Mouse (Mus musculus) brain, adult 2 months (tissue): ENCODE measurements around the gene Lcp1.

Source experiments
- DNase-seq: peaks from one replicate; pipeline ENCODE4 v3.0.0; 2011; ENCODE audit warnings: low read depth, low spot score

Lcp1 gene

DNA sequence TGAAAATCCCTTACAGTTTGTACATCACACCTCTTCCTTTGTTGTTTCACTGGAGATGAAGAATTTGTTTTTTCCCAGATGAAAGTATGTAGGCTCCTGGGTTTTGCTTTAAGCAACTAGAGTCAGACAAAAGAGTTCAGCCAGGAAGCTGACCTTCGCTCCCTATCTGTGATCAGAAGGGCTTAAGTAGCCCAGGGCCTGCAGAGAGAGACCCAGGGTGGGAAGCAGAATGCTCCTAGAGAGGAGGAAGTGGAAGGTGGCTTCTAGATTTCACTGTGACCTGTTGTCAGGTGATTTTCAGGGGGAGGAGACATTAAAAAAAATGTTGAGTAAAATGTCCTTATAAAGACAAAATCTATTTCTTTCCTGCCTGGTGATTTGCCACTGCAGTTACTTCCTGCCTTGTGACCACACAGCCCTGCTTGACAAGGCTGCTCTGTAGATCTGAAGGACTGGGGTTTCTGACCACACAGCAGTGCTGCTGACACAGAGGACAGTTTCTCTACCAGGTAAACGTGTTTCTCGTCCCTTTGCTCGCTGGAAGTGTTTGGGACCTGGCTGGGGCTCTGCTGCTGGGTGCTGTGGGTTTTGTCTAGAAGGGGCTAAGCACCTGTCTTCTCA lies 45.6 kb downstream of the Lcp1 start:
- DNase-seq, result no peak

DNA sequence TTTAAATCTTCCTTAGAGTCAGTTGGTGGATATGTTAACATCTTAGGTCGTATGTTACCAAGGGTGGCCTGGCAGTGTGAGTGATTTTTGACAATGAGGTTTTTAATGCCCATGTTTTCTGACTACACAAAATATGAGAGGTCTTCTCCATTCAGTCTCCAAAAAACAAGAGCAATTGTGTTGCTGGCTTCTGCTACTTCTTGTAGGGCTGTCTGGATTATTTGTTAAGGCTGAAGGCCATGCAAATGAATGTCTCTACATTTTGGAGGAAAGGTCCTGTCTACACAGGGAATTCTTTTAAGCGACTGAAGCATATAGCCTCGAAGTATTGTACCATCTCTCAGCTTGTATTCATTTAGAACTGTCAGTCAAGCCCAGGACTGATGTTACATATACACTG lies 46.5 kb downstream of the Lcp1 start:
- no peak for DNase-seq

DNA sequence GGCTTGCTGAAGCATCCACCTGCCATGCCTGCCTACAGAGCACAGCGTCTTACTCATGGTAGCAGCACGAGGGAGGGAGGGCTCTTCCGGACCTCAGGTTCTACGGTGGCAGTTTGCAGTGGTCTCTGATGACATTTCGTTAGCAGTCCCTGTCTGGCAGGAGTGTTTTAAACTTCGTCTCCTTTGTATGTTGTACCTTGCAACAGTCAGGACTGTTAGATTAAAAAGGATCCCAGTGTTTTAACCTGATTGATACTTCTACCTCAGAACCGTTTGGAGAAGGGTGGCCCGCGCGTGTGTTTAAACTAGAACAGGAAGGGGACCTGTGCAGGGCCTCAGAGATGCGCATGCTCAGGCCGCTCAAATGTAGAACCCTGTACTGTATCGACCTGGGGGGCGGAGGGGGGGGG lies 47.5 kb downstream of the Lcp1 start:
- DNase-seq, result peak; percentile 38

DNA sequence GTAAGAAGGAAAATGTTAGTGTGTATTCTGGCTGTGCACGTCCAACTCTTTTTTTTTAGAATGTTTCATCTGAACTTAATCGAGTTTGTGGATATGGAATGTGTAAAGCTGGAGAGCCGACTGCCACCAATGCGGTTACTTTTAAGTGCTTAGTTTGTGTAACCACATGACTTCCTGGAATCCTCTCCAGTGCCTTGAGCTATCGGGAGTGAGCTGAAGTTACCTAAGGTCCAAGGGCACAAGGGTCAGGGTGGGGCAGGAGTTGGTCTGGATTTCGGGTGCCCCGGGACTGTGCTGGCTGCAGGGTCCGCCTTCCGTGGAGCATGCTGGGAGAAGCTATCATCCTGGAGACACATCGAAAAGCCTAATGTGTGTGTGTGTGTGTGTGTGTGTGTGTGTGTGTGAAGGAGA lies 47.9 kb downstream of the Lcp1 start:
- DNase-seq, result no peak

DNA sequence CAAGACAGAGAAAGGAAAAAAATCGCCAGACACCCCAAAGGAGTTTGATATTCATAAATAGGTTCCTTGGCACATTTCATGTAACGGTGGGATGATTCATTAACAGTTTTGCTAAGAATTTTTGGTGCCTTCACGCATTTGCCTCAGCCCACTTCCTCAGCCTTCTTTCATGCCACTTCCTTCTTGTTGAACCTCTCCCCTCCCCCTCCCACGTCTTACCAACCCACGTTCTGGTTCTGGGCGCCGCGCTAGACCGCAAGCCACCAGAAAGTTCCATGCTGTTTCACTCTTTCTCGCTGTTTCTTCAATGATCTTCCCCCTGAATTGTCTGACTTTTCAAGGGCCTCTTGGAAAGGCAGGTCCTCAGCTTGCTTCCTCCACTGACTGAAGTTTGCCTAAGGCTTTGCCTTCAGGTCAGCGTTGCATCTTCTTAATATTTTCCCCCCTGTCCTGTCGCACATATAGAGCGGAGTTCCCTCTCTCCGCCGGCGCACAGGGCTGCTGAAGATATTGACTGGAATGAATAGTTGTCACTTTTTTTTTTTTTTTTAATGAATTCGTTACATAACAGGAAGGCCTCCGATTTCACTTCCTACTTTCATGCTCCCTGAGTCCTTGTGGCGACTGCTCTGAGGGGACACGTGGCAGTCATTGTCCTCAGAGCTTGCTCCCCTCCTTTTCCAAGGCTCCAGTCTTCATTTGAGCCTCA lies 48.5 kb downstream of the Lcp1 start:
- peak; percentile 67 for DNase-seq

DNA sequence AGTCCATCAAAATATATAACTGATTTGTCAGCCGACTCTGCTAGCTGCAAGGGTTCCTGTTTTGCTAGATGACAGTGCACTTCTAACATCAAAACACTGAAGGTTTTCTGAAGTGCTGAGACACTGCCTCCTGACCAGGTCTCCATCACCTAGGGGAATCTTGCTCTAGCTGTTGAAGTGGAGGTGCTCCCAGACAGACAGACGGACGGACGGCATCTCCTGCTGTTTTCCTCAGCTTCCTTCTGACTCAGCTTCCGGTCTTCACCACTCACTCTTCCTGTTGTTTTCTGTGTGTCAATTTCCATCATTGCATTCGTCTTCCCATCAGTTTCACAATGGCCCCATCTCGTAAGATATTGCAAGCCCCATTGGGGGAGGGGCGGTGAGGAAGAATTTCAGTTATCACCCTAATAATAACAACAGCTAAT lies 49.7 kb downstream of the Lcp1 start:
- no peak for DNase-seq

DNA sequence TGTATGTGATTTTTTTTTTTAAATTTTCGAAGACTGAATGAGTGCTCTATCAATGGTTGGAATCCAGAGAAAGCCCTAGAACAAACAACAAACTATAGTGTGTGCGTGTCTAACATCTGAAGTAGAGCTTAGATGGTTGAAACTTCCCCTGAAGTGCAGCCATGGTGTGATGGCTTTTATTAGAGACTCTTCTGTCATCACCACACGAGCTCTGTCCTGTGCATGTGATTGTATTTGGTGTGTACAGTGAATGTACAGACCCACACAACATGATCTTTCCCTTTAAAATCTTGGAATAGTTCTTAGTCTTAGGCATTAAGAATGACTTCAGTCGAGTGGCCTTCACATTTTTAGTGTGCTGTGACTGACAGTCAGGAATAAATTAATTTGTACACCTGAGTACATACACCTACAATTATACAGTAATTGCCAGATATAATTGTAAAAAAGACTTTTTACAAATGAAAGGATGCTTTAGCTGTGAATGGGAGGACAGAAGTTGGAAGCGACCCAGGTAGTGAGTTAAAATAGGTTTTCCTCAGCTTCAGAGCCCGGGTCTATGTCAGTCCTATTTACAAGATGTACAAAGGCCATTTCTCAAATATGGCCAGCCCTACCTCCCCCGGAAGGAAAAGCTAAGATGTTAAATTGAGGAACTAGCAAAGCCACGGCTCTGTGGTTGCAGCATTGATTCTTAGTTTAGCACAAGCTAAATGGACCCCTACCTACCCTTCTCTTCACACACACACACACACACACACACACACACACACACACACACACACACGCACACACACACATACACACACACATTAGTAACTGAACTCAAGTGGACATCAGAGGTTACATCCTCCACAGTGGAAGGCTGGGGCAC lies 50.4 kb downstream of the Lcp1 start:
- DNase-seq, result no peak

DNA sequence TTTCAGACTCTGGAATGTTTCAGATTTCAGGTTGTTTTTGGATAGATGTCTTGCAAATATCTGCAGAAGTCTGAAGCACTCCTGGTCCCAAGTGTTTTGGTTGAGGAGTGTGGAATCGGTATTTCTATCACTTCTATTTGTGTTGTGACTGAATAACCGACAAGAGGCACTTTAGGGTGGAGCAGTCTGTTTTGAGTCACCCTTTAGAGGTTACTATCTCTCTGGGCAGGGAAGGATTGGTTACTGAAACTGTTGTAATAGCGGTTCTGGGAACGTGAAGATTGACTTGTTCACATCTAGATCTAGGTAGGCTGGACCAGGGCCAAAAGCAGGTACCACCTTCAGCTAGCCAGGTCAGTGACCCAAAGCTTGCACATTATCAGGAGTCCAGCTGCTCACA lies 51.5 kb downstream of the Lcp1 start:
- no peak for DNase-seq

DNA sequence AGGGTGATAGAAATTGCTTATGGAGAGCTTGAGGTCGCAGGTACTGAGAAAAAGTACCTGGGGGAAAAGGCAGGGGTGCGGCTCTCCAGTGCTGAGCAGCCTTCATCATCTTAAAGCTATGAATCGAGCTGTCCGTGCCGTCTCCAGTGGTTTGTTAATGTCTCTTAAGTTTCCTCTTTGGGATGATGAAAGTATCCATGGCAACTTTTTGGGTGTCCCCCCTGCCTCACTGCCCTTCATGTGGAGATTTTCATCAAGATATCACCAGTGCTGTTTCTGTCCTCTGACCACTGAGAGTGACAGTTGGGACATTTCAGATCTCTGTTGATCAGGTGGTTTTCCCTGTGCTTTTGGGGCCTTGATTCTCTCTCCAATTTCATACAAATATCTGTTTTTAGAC lies 51.9 kb downstream of the Lcp1 start:
- no peak for DNase-seq

DNA sequence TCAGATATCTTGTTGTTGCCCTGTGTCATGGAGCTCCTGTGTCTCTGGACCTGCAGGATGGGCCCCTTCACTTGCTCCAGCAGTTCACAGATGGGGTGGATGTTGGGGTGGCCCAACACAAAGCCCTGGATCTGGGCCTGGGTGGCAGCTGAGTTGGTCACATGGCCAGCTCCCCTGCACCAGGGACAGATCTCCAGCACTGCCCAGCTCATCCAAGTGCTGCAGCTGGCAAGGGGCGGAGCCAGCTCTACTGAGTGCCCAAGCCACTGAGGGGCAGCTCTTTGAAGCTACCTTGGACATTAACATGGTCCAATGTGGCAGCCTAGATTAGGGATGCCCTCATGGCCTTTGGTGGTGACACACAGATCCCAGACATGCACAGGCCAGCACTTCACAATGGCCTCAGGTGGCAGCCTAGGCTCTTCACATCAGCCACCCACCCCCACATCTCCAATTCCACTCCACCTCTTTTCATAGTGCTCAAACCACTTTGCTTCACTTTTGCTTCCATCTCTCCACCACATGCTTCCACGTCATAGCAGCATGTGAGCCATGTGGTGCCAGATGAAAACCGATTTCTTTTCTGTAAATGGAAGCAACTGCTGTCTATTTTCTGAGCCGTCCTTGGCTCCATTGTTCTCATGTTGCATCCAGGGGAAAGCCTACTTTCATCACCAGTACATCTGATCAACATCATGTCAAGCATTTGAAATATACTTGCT lies 53.3 kb downstream of the Lcp1 start:
- DNase-seq, result peak; percentile 40

DNA sequence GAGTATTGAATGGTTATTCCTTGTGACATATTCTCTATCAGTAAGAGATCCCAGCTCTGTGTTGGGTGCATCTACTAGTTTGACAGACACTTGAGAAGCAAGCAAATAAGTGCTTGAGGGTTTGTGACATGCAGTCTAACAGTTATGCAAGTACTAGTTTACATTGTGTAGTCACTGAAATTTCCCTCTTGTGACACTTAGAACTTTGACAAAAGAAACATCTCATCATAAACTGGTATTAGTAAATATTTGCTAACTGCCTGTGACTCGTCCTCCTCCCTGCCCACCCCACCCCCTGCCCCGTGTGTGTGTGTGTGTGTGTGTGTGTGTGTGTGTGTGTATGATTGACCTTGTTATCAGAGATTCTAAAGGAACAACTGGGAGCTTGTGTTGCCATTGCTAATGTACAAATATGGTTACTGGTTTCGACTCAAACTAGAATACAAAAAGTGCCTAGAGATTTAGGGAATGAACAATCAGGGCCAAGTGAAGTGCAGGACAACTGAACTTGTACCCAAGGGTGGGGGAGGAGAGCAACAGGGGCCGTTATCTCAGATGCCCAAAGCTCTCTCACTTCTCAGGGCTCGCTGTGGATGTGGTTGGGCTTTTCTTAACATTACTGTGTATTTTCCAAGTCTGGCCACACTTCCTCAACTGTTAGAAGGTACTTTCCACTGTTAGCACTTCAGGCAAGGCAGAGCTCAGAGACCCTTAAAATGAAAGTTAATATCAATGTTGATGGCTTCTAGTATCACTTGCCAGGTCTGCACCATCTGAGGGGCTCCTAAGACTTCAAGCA lies 55.1 kb downstream of the Lcp1 start:
- no peak for DNase-seq

DNA sequence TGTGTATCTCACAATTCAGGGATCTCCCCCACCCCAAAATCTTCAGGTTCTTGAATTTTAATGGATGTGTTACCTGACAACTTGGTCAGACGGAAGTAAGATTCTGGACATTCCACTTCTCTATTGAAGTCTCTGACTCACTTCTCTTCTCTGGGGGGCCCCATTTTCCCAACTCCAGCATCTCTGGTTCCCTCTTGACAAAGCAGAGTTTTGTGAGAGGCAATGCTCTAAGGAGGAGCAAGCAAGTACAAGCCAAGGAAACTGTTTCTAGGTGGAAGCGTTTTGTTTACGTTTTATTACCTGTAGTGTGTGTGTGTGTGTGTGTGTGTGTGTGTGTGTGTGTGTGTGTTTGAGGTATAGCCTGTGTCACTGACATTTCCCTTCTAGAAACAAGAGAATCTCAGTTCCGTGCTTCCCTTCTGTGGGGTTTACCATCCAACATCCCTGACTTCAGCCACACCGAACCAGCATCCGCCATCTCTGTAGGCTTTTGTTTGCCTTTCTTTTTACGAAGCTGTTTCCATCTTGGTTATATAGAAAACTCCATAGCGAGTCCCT lies 56.0 kb downstream of the Lcp1 start:
- DNase-seq, result no peak

DNA sequence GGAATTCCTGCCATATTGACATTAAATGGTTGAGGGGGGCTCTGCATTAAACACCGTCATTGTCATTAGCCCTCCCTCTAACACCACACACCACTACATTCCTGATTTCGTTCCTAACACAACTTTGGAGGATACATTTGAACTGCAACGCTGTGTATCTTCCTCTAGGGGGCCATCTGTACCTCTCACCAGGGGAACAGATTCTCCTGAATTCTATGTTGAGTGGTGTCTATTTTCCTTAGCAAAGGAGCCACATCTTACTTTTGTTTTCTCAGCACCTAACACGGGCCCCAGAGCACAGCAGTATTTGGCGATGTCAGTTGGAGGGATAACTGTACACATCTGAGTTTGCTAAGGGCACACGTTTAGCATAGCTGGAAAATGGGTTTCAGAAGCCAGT lies 57.6 kb downstream of the Lcp1 start:
- no peak for DNase-seq

DNA sequence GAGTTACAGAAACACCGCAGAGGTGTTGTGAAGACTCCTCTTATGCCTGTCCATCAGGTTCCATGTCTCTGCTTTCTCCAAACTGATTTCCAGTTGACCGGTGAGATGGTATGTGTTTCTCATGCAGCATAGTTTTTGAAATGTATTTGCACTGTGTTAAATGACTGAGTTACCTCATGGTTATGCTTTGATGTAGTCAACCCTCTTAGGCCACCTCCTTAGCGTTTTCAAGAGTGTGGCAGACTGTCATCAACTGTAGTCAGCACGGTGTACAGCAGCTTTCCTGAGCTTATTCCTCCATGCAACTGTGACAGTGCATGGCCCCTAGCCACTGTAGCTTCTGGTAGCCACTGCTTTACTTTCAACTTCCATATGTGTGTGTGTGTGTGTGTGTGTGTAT lies 58.1 kb downstream of the Lcp1 start:
- DNase-seq, result no peak

DNA sequence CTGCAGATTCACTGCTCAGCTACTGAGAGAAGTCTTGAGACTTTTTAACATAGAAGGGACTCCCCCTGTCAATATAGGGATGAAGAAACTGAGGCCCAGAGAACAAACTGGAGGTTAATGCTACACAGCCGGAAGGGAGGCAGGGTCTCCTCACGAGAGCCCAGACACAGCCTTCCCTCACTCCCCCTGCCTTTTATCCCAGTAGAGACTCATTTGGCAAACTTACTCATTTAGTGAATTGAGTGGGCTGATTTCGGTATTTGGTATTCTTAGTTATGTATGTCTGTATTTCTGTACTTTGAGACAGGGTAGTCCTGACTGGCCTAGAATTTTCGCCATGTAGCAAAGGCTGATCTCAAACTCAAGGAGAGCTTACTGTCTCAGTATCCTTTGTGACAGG lies 59.8 kb downstream of the Lcp1 start:
- no peak for DNase-seq

DNA sequence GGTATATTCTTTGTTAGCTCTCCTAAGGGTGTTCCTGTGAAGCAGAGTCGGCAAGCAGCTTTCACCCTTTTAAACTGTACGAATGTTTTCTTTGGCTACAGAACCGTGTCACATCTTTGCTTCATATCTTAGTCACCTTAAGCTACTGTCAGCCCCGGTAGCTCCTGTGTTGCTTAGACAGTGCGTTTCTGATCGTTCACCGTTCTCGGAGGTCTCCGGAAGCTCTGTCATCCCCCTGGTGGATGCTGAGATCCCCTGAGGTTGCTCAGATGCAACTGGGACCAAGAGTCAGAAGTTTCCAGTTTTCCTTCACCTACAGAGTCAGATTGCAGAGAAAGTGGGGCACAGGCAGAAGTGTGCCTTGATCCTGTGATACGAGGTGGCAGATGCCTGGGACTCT lies 61.5 kb downstream of the Lcp1 start:
- no peak for DNase-seq

DNA sequence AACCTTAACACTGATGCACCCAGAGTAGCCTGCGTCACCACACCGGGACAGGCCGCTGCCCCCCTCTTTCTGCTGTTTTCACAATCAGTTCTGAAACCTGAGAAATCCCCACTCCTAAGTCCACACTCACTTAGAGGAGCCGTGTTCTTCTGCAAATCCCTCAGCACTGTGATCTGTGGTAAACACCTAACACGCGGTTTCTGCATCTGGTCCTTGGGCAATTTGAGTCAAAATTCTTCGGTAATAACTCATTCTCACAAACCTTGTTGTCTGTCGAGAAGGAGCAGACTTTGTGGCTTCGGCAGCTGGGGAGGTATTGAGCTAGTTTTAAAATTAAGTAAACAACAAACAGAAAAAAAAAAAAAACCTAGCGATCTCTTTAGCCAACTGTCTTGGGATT lies 62.0 kb downstream of the Lcp1 start:
- no peak for DNase-seq

DNA sequence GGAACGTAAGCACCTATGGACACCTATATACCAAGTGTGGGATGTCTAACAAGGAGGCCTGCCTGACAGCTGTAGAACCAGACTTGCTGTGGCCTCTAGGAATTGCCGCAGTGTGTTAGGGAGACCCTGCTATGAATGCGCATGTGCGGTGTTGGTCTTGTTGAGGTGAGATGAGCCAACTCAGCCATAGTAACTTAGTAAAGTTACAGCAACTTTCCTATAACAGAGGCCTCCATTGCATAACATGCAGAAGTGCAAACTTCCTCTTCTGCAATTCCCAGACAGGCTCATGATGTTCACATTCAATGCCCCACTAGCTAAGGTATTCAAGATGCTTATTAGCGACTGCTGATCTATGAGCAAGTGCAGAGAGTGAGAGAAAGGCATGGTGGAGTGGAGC lies 64.6 kb downstream of the Lcp1 start:
- DNase-seq, result no peak

DNA sequence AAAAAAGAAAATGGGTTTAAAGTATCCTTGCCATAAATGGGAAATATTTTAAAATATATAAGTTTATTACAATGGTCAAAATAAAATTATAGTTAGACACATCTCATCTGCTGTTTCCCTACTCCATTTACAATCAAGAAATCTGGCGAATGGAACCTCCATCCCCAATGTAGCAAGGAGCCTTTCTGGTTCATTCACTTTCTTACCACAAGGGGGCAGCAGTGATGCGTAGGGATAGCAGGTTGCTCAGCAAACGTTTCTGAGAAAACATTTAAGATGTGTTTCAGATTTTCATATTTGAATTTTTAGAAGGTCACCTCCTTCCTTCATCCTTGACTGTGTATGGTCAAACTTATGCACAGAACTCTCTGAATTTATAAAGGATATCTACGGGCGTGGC lies 66.1 kb downstream of the Lcp1 start:
- DNase-seq, result peak; percentile 84

DNA sequence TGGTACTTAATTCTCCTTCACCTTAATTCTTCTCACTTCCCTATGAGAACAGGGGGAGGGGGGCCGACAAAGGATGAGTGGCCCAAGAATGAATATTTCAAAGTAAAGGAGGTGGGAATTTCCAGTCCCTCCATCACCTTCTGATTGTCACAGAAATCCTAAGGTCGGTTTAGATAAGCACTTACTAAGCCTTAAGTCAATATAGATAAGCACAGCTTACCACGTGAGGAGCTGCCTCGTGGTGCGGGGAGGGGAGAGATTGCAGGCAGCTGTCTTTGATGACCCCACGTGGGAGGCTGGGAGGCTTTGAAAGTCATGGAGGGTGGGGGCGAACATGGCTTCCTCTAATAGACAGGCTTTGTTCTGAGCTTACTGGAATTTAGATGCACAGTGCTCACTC lies 66.8 kb downstream of the Lcp1 start:
- DNase-seq, result no peak
